Mouse (Mus musculus) E14TG2a.4 (cell line): ENCODE results near the gene Gm43517.

ENCODE experiments used
- CTCF ChIP-seq: conservative IDR thresholded peaks from 2 replicates; pipeline ENCODE4 v1.5.1; 2014; ENCODE audit warnings: low read length
- NANOG ChIP-seq: IDR thresholded peaks from 2 replicates; pipeline ENCODE4 v1.6.1; 2014; ENCODE audit warnings: borderline replicate concordance, low read length, mixed read lengths
- POU5F1 ChIP-seq: IDR thresholded peaks from 2 replicates; pipeline ENCODE4 v1.6.1; 2014; ENCODE audit warnings: low read length, borderline replicate concordance

- no peak for TF ChIP-seq CTCF
- no peak for TF ChIP-seq POU5F1
- no peak for TF ChIP-seq NANOG
Observed at GRCm38 (mm10) chr12:49399611-49400010, 14.6 kb downstream of the Gm43517 start.
